Mouse (Mus musculus) Muller cell, postnatal 12 days (primary cell): ENCODE measurements around the gene Gtpbp1.

Source experiments
- DNase-seq: peaks from one replicate; pipeline ENCODE4 v3.0.0-alpha.2; 2015; ENCODE audit errors: inconsistent ontology term

Gtpbp1 gene

DNA sequence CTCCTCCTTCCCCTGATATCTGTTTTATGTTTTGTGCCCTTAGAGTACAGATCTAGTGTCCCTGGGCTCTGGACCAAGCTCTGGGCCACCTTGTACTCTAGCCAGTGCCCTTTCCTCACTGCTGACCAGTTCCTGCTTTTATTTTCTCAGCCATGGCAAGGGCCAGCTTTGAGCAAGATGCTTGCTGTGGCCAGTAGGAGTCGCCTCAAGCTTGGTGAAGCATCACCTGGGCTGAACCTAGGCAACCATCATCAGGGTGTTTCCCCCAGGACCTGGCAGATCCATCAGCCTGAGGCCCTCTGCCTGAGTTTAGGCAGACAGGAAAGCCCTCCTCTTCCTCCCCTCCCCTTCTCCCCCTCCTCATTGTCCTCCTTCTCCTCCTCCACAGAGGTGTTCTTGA lies 32.8 kb downstream of the Gtpbp1 start:
- no peak for DNase-seq

DNA sequence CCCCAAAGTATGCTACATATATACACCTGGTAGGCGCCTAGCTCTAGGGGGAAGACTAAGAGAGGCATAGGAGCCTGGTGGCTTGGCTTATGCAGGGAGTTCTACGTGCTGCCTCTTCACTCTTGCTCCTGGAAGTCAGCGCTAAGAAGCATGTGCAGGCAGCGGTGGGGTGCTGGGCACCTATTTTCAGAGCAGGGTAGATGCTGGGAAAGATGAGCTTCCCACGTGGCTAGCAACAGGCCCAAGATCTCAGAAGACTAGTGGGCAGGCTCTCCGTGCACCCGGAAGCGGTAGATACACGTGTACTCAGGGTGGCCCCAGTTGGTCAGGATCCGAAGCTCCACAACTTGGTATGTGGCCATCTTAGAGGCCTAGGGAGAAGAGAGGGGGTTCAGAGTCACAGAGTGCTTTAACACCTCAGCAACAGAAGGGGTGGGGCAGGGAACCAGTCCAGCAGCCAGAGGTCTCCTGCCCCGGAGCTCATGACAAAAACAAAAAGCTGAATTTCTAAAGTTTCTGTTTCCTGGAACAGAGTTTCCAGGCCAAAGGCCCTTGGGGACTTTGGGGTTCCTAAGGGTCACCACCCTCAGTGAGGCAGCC lies 34.6 kb downstream of the Gtpbp1 start:
- DNase-seq, result no peak

- no peak for DNase-seq
These were observed 37.2 kb downstream of the Gtpbp1 start for GRCm38 (mm10) chr15:79727840-79728239.

DNA sequence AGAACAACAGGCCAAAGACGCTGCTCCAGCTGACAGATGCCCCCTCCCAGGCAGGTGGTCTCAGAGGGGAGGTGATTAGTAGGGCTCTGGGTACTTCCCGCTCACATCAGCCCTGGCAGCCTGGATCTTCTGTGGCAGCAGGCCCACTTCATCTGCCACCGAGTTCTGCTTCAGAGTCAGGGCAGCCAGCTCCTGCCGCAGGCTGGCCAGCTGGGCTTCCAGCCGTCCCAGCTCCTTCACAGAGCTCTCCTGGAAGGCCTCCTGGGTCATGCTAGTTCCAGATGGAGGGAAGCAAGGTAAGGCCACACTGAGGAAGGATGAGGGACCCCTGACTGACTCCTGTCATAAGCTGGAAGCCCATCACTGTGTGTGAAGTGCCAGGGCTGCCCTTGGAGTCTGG lies 37.7 kb downstream of the Gtpbp1 start:
- DNase-seq, result no peak

DNA sequence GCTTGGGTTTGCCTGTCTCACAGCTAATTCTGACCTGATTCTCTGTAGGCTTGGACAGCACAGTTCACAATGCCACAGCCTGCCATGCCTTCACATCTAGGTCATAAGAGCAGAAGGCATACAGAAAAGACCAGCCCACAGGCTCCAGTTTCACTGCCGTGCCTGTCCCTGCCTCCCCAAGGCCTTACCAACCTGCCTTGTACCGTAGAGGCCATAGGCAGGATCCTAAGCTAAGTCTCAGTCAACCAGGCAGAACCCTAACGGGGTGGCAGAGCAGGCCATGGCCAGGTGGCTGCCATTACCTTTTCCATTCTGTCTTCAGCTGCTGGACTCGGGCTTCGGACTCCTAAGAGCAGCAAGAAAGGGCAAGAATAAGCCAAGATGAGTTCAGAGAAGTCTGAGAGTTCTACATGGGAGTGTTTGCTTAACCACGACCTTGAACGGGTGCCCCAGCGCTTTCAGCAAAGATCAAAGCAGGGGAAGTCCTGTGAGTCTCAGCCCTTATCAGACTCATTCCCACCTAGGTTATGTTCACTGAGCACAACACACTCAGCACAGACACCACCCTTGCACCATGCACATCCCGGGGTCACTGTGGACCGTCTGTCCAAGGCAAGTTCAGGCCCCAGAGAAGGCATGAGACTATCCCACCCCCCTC lies 38.2 kb downstream of the Gtpbp1 start:
- no peak for DNase-seq

DNA sequence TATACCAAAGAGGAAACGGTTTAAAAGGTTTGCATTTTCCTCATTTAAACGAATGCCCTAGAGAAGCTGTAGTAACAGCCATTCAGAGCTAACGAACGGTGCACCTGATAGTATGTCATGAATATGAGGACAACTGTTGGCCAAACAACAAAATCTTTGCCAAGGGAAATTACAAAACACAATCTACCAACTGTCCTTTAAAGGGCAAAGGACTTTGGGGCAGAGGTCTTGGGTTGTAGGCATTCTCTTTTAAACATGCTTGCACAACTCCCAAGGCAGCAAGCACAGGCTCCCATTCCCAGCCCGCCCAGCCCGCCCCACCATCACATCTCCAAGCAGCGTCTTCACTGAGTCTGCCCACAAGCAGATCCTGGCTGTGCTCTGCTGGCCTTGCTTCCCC lies 40.9 kb downstream of the Gtpbp1 start:
- DNase-seq, result no peak

DNA sequence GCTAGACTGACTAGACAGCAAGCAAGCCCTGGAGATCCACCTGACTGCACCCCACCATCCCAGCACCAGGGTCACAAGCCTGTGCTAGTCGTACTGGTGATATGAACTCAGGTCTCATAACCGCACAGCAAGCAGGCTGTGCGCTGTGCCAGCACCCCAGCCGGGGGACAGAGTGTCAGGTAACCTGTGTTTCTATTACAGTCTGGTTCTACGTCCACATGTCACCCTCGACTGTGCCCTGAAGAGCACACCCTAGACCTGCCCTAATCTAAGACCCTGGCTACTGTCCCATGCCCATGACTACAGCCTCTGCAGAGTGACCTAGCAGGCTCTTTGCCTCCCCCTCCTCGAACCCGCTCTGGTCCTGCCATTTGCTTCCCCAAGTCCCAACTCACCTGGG lies 42.5 kb downstream of the Gtpbp1 start:
- no peak for DNase-seq

- DNase-seq, result no peak
These were observed 43.0 kb downstream of the Gtpbp1 start for GRCm38 (mm10) chr15:79733640-79734039.

DNA sequence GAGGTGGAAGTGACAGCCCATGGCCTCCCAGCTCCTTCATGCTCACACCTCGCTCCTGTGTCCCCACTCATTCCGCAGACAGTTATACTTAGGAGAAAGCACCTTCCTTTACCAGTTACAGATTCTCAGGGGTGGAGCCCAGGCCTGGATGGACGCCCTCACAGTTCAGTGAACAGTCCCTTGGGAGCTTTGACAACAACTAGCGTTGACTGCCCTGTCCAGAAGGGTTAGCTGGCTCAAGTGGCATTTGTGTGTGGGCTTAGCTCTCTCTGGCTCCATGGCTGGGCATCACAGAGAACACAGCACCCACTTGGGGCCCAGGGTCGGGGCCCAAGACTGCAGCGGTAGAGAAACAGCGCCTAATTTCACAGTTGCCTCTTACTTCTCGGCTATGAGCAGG lies 43.7 kb downstream of the Gtpbp1 start:
- DNase-seq, result no peak

- DNase-seq, result no peak
These were observed 50.1 kb downstream of the Gtpbp1 start for GRCm38 (mm10) chr15:79740739-79741138.

DNA sequence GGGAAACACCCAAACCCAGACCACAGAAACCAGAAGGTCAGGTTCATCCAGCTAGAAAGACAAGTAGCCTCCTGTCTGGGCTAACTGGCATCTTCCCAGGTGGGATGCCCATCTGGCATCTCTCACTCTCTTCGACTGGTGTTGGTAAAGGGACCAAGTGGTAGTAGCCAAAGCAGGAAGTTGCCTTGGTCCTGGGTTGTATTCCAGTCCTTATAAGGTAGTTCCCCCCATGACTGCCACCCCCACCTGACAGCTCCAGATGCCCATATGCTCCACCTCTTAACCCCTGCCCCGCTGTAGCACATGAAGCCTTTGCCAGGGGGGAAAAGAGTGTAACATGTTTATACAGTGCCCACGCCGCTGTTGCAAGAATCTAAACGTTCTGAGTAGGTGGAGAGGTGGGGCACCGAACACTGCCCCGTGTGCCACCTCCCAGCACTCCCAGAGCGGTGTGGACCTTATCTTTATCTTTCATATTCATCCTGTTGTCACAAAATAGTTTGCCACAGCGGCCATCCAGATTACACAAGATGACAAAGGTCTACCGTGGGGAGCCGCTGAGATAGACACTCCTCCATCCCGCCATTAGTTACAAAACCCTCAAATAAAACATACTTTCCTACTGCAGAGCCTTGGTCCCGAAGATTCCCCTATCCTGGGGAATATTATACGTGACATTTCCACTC lies 50.7 kb downstream of the Gtpbp1 start:
- DNase-seq, result peak; percentile 82

- DNase-seq, result peak; percentile 92
These were observed 51.5 kb downstream of the Gtpbp1 start, which contains the start of gene Sun2 for GRCm38 (mm10) chr15:79741921-79742705. Sun2 (minus strand) TSS chr15:79742536.

GRCm38 (mm10) chr15:79742706-79743023 lies 52.0 kb downstream of the Gtpbp1 start:
- DNase-seq, result no peak

DNA sequence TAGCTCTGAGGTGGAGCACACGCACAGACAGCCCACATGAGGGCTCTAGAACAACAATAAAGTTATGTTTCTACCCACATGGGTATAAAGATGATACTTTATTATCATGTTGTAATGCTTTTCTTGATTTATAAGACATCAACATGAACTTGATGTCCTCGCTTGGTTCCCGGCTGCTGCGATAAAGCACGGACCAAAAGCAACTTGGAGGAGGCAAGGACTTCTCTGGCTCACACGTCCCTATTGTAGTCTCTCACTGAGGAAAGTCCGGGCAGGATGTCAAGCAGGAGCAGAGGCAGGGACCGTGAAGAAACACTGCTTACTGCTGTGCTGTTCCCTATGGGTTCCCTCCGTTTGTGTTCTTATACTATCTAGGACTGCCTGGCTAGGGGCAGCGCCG lies 53.4 kb downstream of the Gtpbp1 start:
- no peak for DNase-seq

DNA sequence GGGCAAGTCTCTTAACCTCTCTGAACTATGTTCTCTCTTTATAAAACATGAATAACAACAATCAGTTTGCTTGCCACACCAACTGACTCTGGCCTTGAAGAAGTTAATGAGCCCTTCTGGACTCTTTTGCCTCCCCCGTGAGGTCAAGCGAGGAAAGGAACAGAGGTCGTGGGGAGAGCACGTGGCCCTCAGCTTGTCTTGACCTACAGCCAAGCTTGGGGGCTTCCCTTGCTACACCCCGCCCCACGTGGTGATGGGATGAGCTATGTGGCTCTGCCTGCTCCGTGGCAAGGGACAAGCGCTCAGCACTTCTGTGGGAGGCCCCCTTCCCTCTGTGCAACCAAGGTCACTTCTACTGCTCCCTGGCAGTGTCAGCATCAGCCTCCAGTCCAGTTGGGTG lies 54.1 kb downstream of the Gtpbp1 start:
- no peak for DNase-seq

DNA sequence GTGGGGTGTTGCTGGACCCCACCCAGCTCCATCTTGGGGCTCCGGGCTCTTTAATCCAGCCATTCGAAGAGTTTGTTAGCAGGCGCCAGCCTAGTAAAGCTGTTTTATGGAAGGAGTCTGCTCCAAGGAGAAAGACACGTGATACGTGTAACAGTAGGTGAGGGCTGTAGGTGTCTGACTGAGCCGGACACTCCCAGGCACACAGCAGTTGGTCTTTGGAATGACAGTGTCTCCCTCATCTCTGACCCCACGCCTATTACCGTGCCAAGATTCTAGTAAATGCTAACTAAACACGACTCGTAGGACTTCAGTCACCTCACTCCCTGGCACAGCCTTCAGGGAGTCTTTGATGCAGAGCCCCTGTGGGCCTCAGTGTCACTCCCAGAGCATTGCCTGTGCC lies 54.7 kb downstream of the Gtpbp1 start:
- no peak for DNase-seq

DNA sequence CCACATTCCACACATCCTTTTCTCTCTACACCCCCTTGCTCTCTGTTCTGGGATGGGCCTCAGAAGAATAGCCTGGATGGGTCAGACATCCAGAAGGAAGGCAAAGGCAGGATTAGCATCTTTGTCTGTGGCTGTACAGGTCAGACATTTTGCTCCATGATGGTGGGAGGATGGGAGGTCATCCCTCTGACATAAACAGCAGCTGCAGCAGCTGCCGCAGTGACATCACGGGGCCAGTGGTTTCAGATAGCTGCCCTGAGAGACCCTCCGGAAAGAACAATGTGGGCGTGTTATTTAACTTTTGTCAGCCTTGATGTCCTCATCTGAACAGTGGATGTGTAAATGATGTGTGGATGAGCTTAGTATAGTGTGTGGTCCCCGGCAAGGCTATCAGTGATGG lies 55.2 kb downstream of the Gtpbp1 start:
- no peak for DNase-seq

DNA sequence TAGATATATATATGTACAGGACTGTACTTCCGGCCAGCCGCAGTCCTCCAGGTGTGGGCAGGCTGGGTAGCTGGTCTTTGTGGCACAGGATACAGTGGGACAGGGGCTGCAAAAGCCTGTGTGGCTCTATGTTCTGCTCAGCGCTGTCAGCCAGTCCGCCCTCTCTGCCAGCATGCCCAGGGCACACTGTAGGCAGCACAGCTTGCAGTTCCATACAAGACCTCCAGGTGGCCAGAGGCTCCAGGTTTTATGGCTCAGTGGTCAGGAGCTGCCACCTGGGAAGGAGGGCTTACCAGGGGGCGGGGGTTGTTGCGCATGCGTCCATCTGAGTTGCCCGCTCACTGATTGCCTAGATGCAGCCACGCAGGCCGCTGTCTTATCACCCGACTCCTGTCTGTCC lies 57.4 kb downstream of the Gtpbp1 start:
- no peak for DNase-seq

GRCm38 (mm10) chr15:79749162-79749561 lies 58.5 kb downstream of the Gtpbp1 start:
- no peak for DNase-seq

DNA sequence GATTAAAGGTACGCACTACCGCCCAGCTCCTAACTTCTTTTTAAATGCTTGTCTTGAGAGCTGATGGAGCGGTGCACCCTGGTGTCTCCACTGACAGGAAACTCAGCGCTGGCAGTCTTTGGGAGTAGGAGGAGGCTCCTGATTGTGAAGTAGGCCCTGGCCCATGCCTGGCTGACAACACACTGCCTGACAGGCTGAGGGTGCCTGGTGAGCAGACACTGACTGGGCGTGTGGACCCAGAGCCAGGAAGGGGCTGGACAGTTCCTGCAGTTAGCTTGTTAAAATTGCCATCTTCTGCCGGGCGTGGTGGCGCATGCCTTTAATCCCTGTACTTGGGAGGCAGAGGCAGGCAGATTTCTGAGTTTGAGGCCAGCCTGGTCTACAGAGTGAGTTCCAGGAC lies 59.6 kb downstream of the Gtpbp1 start:
- DNase-seq, result no peak

- DNase-seq, result no peak
These were observed 61.1 kb downstream of the Gtpbp1 start for GRCm38 (mm10) chr15:79751772-79752171.

DNA sequence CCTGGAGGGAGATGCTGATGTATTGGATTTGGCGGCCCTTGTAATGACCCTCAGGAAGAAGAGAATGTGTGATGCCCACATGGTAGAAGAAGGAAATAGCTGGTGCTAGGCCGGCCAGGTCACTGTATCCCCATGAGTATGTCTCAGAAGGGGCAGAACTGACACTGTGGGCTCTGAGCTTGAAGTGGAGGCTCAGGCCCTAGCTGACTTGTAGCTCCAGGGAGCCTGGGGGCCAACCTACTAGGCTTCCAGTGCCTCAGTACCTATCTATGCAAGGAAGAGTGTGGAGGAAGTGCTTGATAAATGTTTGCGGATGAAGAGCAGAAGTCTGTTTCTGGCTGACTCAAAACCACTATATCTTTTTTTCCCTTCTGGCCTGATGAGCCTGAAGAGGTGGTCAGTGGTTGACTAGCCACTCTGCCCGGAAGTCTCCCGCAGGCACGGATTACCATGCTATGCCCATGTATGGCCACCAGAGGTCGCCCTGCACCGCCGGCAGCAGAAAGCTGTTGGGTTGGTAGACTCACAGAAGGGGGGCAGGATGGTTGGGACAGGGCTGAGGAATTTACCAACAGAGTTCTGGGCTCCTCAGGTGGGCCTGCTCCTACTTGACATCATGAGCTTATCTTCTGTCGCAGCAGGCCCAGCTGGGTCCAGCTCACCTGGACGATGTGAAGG lies 62.2 kb downstream of the Gtpbp1 start:
- DNase-seq, result peak; percentile 77
